Mouse (Mus musculus): ENCODE data around the gene Uchl3.

DNA sequence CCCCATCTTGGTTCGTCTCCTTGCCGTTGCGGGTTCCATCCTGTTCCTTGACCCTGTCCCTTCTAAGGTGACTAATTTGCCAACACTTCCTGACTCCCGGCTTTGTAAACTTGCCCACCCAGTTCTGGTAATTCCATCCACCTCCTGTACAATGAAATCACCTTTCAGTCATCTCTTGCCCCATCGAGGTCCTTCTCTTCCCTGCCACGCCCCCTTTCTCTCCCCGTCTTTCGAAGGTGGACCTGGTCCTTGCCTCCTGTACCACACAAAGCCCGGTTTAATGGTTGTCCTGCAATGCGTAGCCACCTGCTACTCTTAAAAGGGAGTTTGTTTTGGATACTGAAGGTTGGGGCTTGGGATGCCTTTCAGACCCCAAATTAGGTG lies 751 bp downstream of the Uchl3 start:
- no peak for TF ChIP-seq EP300 (IDR thresholded peaks at IDR 0.05)
- no peak for TF ChIP-seq CTCF (IDR thresholded peaks at IDR 0.05)

All from lung, postnatal 0 days (tissue).